Mouse (Mus musculus): ENCODE data around the gene Herc4.

Herc4 gene

DNA sequence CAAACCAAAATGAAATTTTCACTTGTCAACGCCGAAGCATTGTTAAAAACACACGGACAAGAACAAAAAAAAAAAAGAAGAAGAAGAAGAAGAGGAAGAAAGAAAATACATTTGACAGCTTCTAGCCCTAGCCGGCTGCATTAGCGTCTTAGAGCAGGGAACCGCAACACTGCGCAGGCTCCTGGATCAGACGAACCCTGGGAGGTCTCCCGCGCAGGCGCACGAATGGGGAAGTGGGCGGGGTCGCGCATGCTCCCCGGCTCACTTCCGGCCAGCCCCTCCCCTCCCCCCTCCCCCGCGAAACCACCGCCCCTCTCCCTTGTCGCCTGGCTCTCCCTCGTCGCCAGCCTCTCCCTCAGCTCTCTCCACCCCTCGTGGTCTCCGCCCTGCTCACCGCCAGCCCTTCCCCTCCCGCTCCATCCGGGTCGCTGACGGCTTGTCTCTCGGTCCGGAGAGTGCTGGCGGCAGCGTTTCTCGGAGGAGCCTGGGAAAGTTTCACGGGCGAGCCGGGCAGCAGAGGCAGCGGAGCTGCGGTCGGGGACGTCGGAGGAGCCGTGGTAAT, at the start of gene Herc4:
Gene Herc4 (plus strand): TSS at position 318 of the 562 bp plus-strand sequence.
- DNase-seq (ENCODE audit: low read depth): peak; percentile 96

DNA sequence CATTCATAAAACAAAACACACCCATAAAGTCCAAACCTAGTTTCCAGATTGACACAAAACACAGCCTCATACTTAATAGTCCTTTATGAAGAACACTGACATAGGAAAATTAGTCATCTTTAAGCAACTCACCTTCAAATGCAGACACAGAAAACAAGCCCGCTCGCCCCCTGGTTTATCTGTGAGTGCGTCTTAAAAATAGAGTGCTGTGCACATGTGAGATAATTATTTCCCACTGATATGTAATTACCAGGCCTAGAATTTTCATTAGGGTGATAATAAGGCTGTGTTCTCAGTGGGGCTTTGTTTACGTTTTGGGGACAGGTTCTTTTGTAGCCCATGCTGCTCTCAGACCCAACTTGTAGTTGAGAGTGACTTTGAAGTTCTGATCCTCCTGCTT, 44.6 kb upstream of the Herc4 start:
- DNase-seq (ENCODE audit: low read depth): no peak

DNA sequence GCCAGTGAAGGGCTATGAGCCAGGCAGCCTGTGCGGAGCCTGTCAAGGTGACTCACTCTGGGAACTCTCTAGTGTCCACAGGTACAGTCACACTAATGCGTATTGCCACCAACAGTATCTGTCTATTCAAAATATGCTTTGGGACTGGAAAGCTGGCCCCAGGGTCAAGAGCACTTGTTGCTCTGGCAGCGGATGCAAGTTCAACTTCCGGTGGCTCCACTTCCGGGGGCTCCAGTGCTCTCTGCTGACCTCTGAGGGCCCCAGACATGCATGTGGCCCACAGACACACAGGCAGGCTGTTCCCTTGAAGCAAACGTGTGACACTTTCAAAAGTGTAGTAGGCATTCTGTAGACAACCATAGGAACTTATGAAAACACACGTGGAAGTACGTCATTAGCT, 42.1 kb upstream of the Herc4 start:
- no peak for DNase-seq (ENCODE audit: low read depth)

DNA sequence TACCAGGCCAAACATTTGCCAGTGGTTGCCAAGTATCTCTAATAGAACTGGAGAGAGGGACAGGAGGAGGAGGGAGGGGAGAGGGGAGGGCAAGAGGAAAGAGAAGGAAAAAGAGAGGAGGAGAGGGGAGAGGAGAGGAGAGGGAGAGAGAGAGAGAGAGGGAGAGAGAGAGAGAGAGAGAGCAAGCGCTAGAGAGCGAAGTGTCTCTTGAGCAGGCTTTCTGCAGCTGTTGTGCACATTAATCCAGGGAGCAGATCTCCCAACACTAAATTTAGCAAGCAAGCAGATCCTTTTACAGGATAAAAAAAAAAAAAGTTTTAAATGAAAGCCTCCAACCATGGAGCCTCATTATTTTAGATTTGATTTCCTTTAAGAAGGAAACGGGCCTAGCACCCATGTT, 40.6 kb upstream of the Herc4 start:
- no peak for DNase-seq (ENCODE audit: low read depth)

DNA sequence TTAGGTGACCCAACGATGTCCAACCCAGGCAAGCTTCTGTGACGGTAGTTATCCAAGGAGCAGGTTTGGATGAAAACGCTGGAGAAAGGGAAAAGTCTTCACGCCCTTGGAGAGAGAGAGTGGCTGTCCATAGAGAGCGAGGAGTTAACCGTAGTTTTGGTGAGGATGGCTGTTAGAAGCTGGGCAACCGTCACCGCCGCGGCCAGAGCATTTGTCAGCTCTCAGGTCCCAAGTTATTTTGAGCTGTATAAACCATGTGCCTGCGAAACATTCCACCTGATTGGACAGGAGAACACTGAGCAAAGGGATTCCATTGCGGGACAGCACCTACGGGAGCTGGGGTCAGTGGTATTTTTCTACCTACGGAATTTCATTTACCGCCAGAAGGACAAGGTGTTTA, 39.9 kb upstream of the Herc4 start, which contains the start of gene Mypn:
Gene Mypn (minus strand): TSS at position 225 of the 400 bp plus-strand sequence.
- no peak for DNase-seq (ENCODE audit: low read depth)

DNA sequence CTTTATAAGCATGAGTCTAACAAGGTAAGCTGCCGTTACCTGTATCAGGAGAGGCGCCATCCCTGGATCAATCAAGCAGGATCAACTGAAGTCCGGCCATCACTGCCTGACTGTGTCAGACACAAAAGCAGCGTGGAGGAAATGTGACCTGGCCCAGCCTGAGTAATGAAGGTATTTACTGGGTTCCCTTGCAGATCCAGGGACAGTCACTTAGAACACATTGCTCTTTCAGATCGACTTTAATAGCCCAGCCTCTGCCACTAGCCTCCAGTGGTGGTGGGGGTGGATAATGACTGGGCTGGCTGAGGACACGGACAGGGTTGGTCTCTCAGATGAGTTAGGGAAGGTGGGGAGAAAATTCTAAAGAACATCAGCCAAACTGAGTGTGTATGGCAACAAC, 34.7 kb upstream of the Herc4 start:
- DNase-seq (ENCODE audit: low read depth): no peak

DNA sequence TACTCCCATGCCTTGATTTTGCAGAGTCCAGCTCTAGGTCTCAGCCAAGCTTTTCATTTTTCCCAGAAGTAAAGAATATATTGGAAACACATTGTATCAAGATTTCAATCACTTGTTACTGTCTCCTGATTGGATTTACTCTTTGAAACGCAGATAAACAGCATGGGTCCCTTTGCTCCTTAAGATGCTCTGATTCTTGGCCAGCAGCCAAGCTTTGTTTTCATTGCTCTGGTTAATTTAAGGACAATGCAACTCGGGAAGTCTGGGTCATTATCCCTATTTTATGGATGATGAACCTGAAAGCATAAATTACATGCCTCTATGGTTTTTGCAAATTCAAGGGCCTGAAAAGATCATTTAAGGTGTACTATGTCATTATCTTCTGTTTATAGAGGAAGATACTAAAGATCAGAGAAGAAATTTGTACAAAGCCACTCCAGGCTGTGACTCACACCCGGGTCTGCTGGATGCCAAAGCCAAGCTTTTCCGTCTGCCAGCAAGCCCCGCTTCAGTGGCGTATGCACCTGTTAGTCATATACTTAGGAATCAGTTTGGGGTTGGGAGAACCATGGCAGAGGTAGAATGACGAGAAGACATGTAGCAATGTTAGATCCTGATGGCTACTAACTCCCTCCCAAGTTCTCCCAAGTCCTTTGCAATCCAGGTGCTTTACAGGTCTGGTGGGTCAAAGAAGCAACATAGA, 22.4 kb upstream of the Herc4 start:
- no peak for DNase-seq (ENCODE audit: low read depth)

DNA sequence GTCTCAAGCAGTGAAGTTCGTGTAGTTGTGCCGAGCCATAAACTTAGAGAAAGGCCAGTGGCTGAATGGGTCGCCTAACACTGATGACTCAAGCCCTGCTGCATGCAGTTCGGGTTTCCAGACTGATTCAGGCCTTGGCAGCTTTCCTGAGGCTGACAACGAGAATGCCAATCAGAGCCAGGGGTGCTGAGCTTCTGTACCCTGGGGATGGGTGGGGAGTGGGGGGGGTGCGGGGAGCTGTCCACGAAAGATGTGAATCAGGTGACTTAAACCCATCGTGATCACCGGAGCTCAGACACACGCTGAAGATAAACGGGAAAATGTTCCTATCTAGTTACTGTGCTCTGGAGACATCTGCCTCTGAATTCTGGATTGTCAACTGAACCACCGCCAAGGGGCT, 19.3 kb upstream of the Herc4 start:
- no peak for DNase-seq (ENCODE audit: low read depth)

DNA sequence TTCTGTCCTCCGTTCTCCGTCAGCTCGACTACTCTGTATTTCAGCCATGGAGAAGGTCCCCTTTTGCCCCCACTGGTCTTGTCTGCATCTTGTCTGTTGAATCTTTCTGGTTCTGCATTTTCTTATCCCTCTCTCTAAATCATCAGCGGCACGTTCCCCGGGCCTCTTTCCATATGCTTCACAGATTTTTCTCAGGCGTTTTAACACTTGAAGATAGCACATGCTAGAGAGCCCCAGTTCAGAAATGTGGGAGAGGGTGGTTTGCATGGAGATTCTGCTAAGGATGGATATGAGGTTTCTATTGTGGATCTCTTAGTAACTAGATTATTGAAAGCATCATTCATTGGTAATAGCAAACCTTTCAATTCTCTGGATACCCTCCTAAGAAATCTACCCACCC, 13.3 kb upstream of the Herc4 start:
- DNase-seq (ENCODE audit: low read depth): no peak

DNA sequence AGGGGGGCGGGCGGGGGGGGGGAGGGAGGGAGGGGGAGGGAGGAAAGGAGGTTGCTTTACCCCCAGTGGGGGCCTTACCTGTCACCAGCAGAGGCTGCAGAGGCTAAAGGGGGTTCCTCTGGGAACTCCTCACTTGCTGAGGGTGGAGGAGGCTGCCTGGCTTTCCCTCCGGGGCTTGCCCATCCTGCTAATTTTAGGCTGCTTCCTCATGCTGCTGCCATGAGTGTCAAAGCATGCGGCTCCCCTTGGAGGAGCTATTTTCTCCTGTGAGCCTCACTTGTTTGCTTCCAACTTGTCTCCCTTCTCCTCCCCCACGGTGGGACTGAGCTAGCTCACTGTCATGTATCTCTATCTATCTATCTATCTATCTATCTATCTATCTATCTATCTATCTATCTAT, 12.8 kb upstream of the Herc4 start:
- DNase-seq (ENCODE audit: low read depth): no peak

DNA sequence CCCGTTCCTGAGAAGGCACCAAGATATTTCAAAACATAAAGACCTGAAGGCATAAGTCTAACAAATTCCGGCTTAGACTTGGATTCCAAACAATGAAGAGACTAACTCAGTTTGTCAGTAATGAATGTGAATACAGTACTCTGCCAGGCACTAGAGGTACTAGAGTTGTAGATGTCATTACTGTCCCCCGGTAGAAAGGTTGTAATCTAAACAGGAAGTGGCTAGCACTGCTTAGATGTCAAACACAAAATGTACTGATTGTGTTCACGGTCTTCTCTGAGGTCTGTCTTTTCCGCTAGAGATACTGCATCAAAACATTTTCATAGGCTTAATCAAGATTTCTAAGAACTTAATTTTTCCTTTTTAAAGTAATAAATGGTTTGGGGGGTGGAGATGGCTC, 12.0 kb upstream of the Herc4 start:
- peak; percentile 69 for DNase-seq (ENCODE audit: low read depth)

DNA sequence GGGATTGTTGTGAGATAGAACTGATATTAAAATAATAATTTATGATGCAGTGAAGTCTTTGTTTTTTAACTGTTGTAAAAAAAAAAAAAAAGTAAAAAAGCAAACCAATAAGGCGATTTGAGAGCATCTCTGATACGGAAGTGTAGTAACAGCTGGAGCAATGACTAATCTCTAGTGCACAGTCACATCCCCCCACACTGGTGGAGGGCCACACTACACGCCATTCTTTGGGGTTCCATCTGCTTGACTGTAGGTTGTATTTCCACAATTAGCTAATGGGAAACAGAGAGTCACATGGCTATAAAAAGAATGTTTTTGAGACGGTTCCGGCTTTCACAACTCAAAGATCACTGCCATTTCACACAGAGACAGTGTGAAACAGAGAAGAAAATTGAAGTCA, 9.5 kb upstream of the Herc4 start:
- DNase-seq (ENCODE audit: low read depth): no peak

DNA sequence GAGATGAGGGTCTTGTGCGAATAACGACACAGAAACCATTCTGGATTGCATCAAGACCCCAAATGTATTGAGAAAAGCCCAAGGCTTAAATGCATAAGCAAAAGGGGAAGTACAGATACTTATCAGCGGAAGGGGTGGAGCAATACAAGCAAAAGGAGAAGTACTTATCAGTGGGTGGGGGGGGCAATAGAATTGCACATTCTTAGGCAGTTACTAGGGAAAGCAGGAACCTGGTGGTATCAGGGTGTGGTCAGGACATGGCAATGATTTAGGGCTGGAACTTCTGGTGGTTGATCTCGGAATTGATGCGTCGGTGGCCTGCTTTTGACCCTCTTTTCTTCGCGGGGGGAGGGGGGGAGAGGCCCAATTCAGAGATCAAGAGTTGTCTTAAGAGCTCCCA, 7.7 kb upstream of the Herc4 start:
- DNase-seq (ENCODE audit: low read depth): no peak

DNA sequence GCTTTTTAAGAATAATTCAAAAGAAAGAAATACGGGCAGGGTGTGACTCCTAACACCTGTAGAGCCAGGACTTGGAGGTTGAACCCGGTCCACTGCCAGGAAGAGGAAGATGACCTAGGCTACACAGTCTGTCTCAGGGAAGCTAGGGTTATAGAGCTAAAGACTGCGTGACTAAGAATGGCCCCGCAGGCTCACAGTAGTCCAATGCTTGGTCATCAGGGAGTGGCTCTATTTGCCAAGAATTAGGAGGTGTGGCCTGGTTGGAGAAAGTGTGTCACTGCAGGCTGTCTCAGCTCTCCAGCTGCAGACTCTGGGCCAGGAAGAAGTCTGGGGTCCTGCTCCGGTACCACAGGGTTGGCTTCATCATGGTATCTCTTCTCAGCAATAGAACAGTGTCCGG, 6.9 kb upstream of the Herc4 start:
- no peak for DNase-seq (ENCODE audit: low read depth)

DNA sequence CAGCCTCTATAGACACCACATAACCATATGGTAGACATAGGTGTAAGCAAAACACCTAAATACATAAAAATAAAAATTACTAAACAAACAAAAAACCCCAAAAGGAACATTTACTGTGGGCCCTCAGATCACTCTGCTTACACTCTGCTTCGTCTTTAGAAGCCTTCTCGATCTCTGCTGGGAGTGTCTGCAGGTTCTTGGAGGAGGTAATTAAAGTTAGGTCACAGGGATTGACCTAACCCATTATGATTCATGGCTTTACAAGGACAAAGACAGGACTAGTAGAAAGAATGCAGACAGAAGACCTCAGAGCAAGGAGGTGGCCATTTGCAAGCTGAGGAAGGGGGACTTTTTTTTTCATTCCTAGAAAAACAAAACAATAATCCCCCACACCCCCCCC, 6.4 kb upstream of the Herc4 start:
- no peak for DNase-seq (ENCODE audit: low read depth)

DNA sequence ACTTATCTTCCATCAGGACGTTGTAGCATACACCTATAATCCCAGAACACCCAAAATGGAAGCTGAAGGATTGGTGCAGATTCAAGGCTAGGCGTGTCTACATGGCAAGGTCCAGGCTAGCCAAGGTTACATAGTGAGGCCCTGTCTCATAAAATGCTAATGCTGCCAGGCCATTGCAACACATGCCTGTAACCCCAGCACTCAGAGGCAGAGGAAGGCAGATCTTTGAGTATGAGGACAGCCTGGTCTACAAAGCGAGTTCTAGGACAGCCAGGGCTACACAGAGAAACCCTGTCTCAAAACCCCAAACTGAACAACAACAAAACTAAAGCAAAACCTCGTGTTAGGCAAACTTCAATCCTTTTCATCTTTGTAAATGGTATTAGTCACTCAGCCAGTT, 5.5 kb upstream of the Herc4 start:
- DNase-seq (ENCODE audit: low read depth): no peak

DNA sequence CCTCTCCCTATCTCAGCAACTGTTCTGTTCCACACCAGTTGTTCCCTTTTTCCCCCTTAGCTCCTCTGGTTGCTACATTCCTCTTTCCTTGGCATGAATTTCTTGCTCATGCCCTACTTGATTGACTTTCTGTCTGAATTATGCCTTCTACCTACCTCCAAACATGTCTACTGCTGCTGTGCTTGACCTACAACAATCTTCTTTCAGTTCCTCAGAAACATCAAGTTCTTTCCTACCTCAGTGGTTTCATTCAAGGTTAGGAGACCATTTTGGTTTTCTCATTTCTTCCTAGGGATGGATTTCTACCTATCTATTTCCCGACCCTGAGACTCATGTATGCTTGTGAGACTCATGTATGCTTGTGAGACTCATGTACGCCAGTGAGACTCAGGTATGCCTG, 3.8 kb upstream of the Herc4 start:
- no peak for DNase-seq (ENCODE audit: low read depth)

DNA sequence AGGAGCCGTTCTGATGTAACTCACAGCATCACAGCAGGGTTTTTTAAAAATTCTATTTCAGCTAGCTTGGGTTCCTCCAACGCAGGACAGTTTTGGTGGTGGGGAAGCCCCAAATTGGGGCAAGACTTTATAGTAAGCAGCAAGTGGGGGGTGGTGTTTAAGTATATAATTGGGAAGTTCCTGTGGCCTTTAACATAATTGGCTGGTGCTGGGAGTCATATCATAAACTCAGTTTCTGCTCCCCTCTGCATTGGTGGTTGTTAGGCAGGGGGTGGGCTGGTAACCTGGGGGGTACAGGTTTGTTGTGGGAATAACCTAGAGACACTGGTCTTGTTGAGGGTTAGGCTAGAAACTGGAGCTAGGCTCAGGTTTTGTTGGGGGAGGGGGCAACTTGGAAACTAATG, 2.7 kb upstream of the Herc4 start:
- peak; percentile 61 for DNase-seq (ENCODE audit: low read depth)

DNA sequence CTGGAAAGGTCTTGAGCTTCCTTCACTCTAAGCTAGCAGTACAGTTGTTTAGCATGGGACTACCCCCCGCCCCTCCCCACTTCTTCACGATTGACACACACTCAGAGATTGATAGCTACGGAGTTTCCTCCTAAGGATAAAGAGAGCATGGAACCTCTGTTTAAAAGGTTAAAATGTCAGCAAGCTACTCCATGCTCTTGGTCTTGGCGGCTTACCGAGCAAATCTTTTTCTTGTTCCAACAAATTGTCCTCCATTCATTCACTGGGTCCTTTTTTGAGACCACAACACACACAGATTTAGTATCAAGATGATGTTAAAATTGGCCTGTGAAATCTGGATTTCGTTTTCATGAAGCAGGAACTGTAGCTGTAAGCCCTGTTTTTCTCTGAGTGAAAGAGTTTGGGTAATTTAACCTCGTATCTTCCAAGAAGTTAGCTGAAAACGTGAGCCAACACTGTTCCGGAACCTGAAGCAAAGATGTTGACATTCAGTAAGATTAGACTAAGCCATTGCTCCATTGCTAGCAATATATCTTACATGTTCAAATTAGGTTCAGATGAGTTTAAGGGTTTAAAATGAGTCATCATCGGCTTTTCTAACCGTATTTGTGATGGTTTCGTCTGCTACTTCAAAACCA, 693 bp upstream of the Herc4 start:
- DNase-seq (ENCODE audit: low read depth): no peak

DNA sequence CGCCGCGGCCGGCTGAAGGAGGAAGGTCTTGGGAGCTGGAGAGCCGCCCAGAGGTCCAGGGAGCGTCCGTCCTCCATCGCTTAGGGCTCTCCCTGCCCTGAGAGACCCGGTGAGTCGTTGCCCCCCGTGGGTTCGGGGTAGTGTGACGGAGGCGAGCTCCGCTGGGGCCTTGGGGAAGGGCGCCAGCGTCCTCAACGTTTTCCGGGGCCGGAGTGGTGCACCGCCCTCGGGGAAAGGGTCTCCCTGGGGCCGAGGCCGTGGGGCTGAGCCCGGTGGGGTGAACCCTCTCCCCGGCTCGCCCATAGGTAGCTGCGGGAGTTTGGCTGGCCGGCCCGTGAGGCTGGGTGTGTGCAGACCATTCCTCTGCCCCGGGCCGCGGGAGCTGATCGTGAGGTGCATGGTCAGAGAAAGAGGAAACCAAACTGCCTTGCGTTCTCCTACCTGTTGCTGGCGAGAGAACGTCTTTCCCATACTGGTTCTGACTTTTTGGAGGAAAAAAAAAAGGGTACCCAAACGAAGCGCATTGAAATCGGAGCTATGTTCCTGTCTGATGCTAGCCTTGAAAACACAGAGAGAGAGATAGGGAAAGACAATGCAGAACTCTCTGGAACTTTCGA, 553 bp downstream of the Herc4 start:
- DNase-seq (ENCODE audit: low read depth): peak; percentile 56

DNA sequence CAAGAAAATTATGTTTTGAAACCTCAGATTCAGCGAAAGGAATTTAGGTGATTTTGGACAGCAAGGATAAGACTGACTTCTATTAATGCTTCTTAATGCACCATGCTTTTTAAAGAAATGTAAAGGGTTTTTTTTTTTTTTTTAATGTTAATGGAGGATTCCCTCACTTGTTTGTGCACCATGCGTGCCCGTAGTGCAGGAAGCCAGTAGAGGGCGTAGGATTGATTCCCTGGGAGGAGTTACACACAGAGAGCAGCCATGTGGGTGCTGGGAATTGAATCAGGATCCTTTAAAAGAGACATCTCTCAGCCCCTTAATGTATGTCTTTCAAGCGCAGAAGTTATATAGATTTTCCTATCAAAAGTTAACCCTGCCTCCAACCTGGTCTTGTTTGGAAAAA, 1.1 kb downstream of the Herc4 start:
- DNase-seq (ENCODE audit: low read depth): peak; percentile 64

DNA sequence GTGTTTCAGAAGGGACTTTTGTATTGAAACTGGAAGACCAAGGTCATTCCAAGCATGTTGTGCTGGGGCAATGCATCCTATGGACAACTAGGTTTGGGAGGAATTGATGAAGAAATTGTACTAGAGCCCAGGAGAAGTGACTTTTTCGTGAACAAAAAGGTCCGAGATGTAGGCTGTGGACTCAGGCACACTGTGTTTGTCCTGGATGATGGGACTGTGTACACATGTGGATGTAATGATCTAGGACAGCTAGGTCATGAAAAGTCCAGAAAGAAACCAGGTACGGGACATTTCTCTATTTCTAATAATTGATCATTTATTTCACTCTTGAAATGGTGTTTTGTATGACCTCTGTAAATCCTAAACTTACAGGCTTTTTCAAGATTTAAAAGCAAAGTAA, 2.2 kb downstream of the Herc4 start:
- DNase-seq (ENCODE audit: low read depth): peak; percentile 34

DNA sequence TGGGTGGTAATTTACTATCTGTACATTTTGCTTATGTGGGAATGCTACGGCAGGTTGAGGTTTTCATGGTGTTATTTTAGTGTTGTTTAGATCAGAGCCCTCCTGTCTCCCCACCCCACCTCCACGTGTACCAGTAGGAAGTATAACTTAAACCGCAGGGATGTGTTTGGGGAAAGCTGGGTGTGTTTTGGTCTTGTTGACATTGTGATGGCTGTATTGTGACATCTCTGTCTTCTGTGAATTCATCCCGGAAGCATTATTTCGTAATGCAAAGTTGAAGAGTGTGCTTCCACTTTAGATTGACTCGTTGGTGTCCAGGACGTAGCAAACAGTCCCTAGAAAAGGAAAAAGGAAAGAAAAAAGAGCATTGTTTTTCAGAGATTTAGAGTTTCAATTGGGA, 3.8 kb downstream of the Herc4 start:
- peak; percentile 18 for DNase-seq (ENCODE audit: low read depth)
